Mouse (Mus musculus): ENCODE data around the gene Sez6l2. TPM values are rescaled to one million over a fixed set of nuclear protein-coding genes. Genes with fewer than 3 reads are reported as not detected.

Sez6l2 gene
- polyA plus RNA-seq, 1 experiment from 2014 or later, result 2.5 TPM

GRCm38 (mm10) chr7:127011051-127011450 is 60.7 kb downstream of the Sez6l2 start:
- H3K4me2 ChIP-seq, result no peak overlapping the region
- no peak overlapping the region for H3K9ac ChIP-seq
- H3K9me3 ChIP-seq (replicated peaks), result no peaks in the 10 kb centered on the region
- no peak overlapping the region for H3K4me3 ChIP-seq (replicated peaks)
- no peak for ATAC-seq (replicated peaks; ENCODE audit: low FRiP score)
- no peaks in the 10 kb centered on the region for H3K27me3 ChIP-seq
- peaks cover 29% of the 10 kb centered on the region for H3K36me3 ChIP-seq
- peaks cover 51% of the 10 kb centered on the region for H3K4me1 ChIP-seq
- no peak overlapping the region for H3K27ac ChIP-seq
- WGBS, result 85% methylated on average over 2 of the region's 2 CpGs

- Histone ChIP-seq H3K9me3 (replicated peaks) (no peaks in the 10 kb centered on the region), H3K9ac (no peak overlapping the region), H3K27me3 (no peaks in the 10 kb centered on the region), H3K4me2 (no peak overlapping the region), H3K36me3 (peaks cover 29% of the 10 kb centered on the region), H3K4me1 (peaks cover 53% of the 10 kb centered on the region), H3K4me3 (replicated peaks) (no peak overlapping the region), H3K27ac (no peak overlapping the region)
- WGBS, result 80% methylated on average over 2 of the region's 2 CpGs
- no peak for ATAC-seq (replicated peaks; ENCODE audit: low FRiP score)
Measured at GRCm38 (mm10) chr7:127011717-127012116, 61.4 kb downstream of the Sez6l2 start.

DNA sequence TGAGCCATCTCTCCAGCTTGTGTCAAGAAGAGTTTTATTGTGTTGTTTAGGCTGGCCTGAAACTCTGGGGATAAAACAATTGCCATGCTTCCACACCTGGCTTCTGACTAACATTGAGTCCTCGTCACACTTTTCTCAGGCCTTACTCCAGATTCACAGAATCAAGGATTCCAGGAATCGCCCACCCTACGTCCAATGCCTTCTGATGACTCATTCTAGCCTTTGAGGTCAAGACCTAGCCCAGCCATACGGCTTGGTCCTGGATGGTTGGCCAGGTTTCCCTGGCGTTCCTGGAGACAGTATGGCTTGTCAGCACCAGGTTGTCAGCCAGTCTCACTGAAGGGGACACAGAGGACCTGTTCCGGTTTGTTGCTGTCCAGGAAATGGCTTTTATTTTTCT is 62.0 kb downstream of the Sez6l2 start:
- H3K27me3 ChIP-seq, result no peaks in the 10 kb centered on the region
- ATAC-seq (replicated peaks; ENCODE audit: low FRiP score), result no peak
- no peak overlapping the region for H3K4me2 ChIP-seq
- H3K27ac ChIP-seq, result no peak overlapping the region
- H3K9me3 ChIP-seq (replicated peaks), result no peaks in the 10 kb centered on the region
- no peak overlapping the region for H3K4me3 ChIP-seq (replicated peaks)
- H3K9ac ChIP-seq, result no peak overlapping the region
- H3K4me1 ChIP-seq, result peaks cover 53% of the 10 kb centered on the region
- H3K36me3 ChIP-seq, result peaks cover 29% of the 10 kb centered on the region
- 78% methylated on average over 6 of the region's 6 CpGs for WGBS

DNA sequence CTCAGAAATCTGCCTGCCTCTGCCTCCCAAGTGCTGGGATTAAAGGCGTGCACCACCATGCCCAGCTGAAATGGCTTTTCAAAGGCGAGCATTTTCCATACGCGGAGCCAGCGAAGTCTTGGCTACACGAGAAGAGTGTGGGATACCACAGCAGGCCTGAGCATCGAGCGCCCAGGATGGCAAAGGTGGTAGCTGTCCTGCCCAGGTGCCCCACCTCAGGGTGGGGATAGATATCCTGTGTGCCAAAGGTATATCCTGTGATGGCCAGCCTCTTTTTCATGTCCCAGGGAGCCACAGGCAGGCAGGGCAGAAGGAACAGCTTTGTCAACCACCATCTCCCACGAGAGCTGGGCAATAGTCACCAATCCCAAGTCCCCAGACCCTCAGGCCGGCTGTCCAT is 62.5 kb downstream of the Sez6l2 start:
- no peak overlapping the region for H3K4me2 ChIP-seq
- WGBS, result 93% methylated on average over 10 of the region's 10 CpGs
- no peak for ATAC-seq (replicated peaks; ENCODE audit: low FRiP score)

GRCm38 (mm10) chr7:127013385-127013784 is 63.0 kb downstream of the Sez6l2 start:
- H3K4me2 ChIP-seq, result peak overlapping the region; percentile 92; the same call in 1 of the 2 replicates

More for the DNA sequence above, 62.5 kb downstream of the Sez6l2 start:
- Histone ChIP-seq H3K27me3 (no peaks in the 10 kb centered on the region), H3K9ac (no peak overlapping the region), H3K4me1 (peaks cover 57% of the 10 kb centered on the region), H3K27ac (no peak overlapping the region), H3K36me3 (peaks cover 29% of the 10 kb centered on the region), H3K9me3 (replicated peaks) (no peaks in the 10 kb centered on the region), H3K4me3 (replicated peaks) (no peak overlapping the region)

DNA sequence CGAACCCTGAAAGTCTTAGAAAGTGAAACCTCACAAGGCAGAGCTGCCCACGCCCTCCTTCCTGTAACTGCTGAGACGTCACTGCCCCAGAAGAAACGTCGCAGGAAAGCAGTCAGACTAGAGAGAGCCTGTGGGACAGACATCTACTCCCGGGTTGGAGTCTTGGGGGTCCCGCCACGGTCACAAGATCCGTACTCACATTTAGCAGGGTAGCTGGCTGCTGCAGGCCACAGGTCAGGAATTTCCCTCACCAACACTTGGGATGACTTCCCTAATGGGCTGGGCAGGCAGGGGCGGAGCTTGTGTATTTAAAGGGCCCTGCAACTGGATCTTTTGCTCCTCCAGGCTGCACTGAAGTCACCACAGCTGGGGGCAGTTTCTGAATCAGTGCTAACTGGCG is 64.0 kb downstream of the Sez6l2 start, which contains the start of gene Mvp:
Gene Mvp (minus strand): TSS at position 302 of the 400 bp plus-strand sequence.
- 22% methylated on average over 11 of the region's 11 CpGs for WGBS
- Histone ChIP-seq H3K4me2 (peak within 1 kb of the TSS; percentile 92), H3K9ac (peak within 1 kb of the TSS; percentile 48), H3K9me3 (replicated peaks) (no peaks in the 10 kb centered on the region), H3K4me3 (replicated peaks) (peak within 1 kb of the TSS; percentile 54), H3K36me3 (peaks cover 29% of the 10 kb centered on the region), H3K4me1 (peaks cover 59% of the 10 kb centered on the region), H3K27ac (peak within 1 kb of the TSS; percentile 96), H3K27me3 (no peaks in the 10 kb centered on the region)
- no peak for ATAC-seq (replicated peaks; ENCODE audit: low FRiP score)

More at GRCm38 (mm10) chr7:127013385-127013784, 63.0 kb downstream of the Sez6l2 start:
- no peaks in the 10 kb centered on the region for H3K27me3 ChIP-seq
- peaks cover 29% of the 10 kb centered on the region for H3K36me3 ChIP-seq
- H3K9ac ChIP-seq, result no peak overlapping the region; the same call in 1 of the 2 replicates
- ATAC-seq (replicated peaks; ENCODE audit: low FRiP score), result no peak
- no peaks in the 10 kb centered on the region for H3K9me3 ChIP-seq (replicated peaks)
- no peak overlapping the region for H3K27ac ChIP-seq
- H3K4me1 ChIP-seq, result peaks cover 59% of the 10 kb centered on the region
- 92% methylated on average over 6 of the region's 6 CpGs for WGBS
- H3K4me3 ChIP-seq (replicated peaks), result no peak overlapping the region

- peak overlapping the region; percentile 39; the same call in 1 of the 2 replicates for H3K9ac ChIP-seq
- H3K27ac ChIP-seq, result peak overlapping the region; percentile 96; the same call in 1 of the 2 replicates
- peaks cover 29% of the 10 kb centered on the region for H3K36me3 ChIP-seq
- H3K4me2 ChIP-seq, result peak overlapping the region; percentile 92
- 91% methylated on average over 12 of the region's 12 CpGs for WGBS
- H3K4me1 ChIP-seq, result peaks cover 59% of the 10 kb centered on the region
- H3K9me3 ChIP-seq (replicated peaks), result no peaks in the 10 kb centered on the region
- peak overlapping the region; percentile 54; the same call in 1 of the 2 replicates for H3K4me3 ChIP-seq (replicated peaks)
- H3K27me3 ChIP-seq, result no peaks in the 10 kb centered on the region
- no peak for ATAC-seq (replicated peaks; ENCODE audit: low FRiP score)
Measured at GRCm38 (mm10) chr7:127014993-127015392, 64.6 kb downstream of the Sez6l2 start.

GRCm38 (mm10) chr7:127016081-127016480 is 65.7 kb downstream of the Sez6l2 start:
- Histone ChIP-seq H3K9me3 (replicated peaks) (no peaks in the 10 kb centered on the region), H3K36me3 (peaks cover 29% of the 10 kb centered on the region), H3K4me2 (peak overlapping the region; percentile 92), H3K9ac (peak overlapping the region; percentile 81), H3K27me3 (no peaks in the 10 kb centered on the region), H3K27ac (peak overlapping the region; percentile 96), H3K4me3 (replicated peaks) (peak overlapping the region; percentile 69), H3K4me1 (peaks cover 69% of the 10 kb centered on the region)
- ATAC-seq (replicated peaks; ENCODE audit: low FRiP score), result peak; percentile 42
- WGBS, result under 1% methylated on average over 10 of the region's 10 CpGs

GRCm38 (mm10) chr7:127016481-127016485 is 65.9 kb downstream of the Sez6l2 start, which contains the start of gene Pagr1b:
Gene Pagr1b, minus strand, starts transcription at chr7:127016484.
- no peaks in the 10 kb centered on the region for H3K9me3 ChIP-seq (replicated peaks)
- H3K27me3 ChIP-seq, result no peaks in the 10 kb centered on the region
- H3K4me1 ChIP-seq, result peaks cover 71% of the 10 kb centered on the region
- peak within 1 kb of the TSS; percentile 81 for H3K9ac ChIP-seq
- peak within 1 kb of the TSS; percentile 96 for H3K27ac ChIP-seq
- H3K4me3 ChIP-seq (replicated peaks), result peak within 1 kb of the TSS; percentile 69
- peak within 1 kb of the TSS; percentile 92 for H3K4me2 ChIP-seq
- H3K36me3 ChIP-seq, result peaks cover 29% of the 10 kb centered on the region
- no peak for ATAC-seq (replicated peaks; ENCODE audit: low FRiP score)

DNA sequence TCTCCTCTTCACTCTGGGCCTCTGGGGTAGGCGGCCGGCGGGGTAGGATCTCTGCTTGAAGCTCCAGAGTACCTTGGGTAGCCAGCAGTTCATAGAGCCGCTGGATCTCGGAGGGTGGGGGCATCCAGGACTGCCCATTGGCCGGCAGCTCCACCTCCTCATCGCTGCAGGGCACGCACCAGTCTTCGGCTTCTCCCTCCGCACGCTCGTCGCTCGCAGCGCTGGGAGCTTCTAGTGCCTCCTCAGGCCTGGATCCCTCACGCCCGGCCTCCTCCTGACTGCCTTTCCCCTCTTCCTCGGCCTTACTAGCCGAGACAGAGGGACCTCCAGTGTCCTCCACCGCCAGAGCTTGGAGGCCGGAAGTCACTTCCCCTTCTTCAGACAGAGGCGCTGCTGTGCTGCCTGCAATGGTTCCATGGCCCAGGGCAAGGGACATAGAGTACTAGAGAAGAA is 66.1 kb downstream of the Sez6l2 start:
- Histone ChIP-seq H3K9ac (peak overlapping the region; percentile 81), H3K4me3 (replicated peaks) (peak overlapping the region; percentile 69), H3K27me3 (no peaks in the 10 kb centered on the region), H3K27ac (peak overlapping the region; percentile 96), H3K4me2 (peak overlapping the region; percentile 92), H3K9me3 (replicated peaks) (no peaks in the 10 kb centered on the region), H3K36me3 (peaks cover 30% of the 10 kb centered on the region), H3K4me1 (peaks cover 74% of the 10 kb centered on the region)
- WGBS, result under 1% methylated on average over 22 of the region's 22 CpGs
- ATAC-seq (replicated peaks; ENCODE audit: low FRiP score), result peak; percentile 38

DNA sequence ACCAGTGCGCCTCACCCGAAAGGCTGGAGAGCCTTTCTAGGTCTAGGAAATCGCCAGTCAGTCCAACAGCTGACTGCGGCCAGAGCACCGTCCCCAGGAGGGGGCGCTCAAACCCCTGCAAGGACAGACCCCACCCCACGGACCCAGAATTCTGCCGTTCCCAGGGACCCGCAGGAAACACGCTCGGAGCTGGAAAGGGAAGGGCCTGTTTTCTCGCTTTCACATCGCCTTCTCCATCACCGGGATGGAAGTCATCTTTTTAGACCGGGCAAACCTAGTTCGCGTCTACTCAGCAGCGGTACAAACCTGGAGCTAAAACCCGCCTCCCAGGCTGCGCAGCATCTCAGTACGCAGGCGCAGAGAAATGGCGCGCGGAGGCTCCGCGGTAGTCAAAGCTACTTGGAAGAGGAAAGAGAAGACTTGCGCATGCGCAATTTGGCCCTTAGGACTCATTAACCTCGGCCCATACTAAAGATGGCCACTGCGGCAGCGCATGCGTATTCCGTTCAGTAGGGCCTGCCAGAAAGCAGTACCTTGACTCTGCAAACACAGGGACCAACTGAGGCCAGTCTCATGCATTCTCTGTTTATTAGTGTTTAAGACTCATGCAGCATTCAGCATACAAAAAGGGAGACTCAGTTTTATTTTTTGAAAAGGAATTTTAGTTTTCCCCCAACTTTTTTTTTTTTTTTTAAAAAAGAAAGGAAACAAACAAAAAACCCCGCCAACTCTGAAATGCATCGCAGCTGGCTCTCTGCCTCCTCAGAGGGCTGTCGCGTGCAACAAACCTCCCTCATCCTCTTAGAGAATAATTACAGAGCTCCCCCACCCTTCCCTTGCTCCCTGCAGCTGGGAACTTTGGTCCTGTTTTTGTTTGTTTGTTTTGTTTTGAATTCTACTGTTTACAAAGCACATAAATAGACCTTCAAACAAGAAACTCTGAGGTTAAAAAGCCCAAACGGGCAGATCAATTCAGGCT is 66.9 kb downstream of the Sez6l2 start, which contains the start of gene Pagr1a:
Gene Pagr1a (minus strand): TSS at position 382 of the 979 bp plus-strand sequence.
- ATAC-seq (replicated peaks; ENCODE audit: low FRiP score), result peak; percentile 76
- peak within 1 kb of the TSS; percentile 69 for H3K4me3 ChIP-seq (replicated peaks)
- peaks cover 34% of the 10 kb centered on the region for H3K36me3 ChIP-seq
- H3K27ac ChIP-seq, result peak within 1 kb of the TSS; percentile 96
- H3K4me1 ChIP-seq, result peaks cover 81% of the 10 kb centered on the region
- H3K4me2 ChIP-seq, result peak within 1 kb of the TSS; percentile 92
- H3K9me3 ChIP-seq (replicated peaks), result no peaks in the 10 kb centered on the region
- WGBS, result 4% methylated on average over 39 of the region's 39 CpGs
- H3K27me3 ChIP-seq, result no peaks in the 10 kb centered on the region
- peak within 1 kb of the TSS; percentile 81 for H3K9ac ChIP-seq

DNA sequence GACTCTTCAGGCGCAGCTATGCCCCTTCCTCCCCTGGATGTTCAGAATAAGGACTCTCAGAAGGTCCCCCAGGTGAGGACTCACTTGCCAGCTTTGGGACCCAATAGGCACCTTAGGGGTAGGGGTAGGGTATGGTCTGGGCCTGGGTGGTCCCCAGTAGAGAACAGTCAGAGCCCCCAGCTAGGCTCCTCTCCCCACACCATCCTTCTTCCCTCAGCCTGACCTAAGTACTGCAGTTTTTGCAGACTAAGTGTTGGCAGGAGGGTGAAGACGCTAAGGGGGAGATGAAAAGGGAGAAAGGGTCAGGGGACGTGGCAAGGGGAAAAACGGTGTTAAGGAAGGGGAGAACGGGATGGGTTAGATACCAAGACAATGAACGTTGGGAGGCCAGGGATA is 67.6 kb downstream of the Sez6l2 start:
- peaks cover 87% of the 10 kb centered on the region for H3K4me1 ChIP-seq
- H3K27me3 ChIP-seq, result no peaks in the 10 kb centered on the region
- H3K9ac ChIP-seq, result peak overlapping the region; percentile 43; the same call in 1 of the 2 replicates
- peak overlapping the region; percentile 69 for H3K4me3 ChIP-seq (replicated peaks)
- ATAC-seq (replicated peaks; ENCODE audit: low FRiP score), result no peak
- H3K36me3 ChIP-seq, result peaks cover 34% of the 10 kb centered on the region
- WGBS, result 32% methylated on average over 6 of the region's 6 CpGs
- peak overlapping the region; percentile 96 for H3K27ac ChIP-seq
- H3K4me2 ChIP-seq, result peak overlapping the region; percentile 92
- H3K9me3 ChIP-seq (replicated peaks), result no peaks in the 10 kb centered on the region

All from kidney, embryonic 15.5 days (tissue).